Mouse (Mus musculus) liver, embryonic 18 days (tissue): Measurements from ENCODE around the gene Ccnd2. TPM values are rescaled to one million over a fixed set of nuclear protein-coding genes. Genes with fewer than 3 reads are reported as not detected.

Experiments
- polyA plus RNA-seq: library from polyadenylated mRNA; depleted of rRNA; stranded (reverse); fragments of >200 nt; gene quantifications from 2 replicates; pipeline ENCODE4 v1.2.3, GENCODE M21; 2012; rRNA removed

Ccnd2 gene
- polyA plus RNA-seq: 6.7 and 7.1 TPM in 2 replicates

DNA sequence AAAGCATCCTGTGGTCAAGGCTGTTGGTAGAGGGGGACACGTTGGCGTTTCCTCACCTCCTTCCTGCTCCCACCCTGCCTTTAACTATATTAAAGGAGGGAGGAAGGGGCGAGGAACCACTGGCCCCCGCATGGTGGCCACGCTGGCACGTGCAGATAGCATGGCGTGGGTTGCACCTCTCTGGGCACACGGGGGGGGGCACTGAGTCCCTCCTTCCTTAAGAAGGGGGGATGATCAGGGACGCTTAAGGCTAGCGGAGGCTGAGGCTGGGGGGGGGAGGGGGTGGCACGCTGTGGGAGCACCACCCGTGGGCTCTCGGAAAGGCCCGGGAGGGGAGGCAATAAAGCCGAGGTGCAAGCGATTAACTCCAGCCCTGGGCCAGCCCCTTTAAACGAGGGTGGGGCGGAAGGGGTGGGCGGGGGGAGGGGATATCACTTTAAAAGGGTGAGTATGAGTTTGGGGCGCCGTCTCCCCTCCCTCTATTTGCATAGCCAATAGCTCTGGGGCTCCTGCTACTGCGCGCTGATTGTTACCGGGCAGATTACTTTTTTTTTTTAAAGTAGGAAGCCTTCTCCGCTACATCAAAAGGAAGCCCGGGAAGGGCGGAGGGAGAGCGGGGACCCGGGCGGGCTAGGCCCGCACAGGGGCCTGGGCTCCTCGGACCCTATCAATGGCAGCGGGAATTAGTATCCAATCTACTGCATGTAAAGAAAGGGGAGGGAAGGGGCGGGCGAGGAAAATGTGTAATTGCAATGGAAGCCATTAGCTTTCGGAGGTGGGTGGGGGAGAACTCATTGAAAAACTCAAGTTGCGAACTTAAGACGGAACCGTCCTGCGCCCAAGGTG, at the start of gene Ccnd2:
Gene Ccnd2 (minus strand): TSS at position 88 of the 846 bp plus-strand sequence.

DNA sequence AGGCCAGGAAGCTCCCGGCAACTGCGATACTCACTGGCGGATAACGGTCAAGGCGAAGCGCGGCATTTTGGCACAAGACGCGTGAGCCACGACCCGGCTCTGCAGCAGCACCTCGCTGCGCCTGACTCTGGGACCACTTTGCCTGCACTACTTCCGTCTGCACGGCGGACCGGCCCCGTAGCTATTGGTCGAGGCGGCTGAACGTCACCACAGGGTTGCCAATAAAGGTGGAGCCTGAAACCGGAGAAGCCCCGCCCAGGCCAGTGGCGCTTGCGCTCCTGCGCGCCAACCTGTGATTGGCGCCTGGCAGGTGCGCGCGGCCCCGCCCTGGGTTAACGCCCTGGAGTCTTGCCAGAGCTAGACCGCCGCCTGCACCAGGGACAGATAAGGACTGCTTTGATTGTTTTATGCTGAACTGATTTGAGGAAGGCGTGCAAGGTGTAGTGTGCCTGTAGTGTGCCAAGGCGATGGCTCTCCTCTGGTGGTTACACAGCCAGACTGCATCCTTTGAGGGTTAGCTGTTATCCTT, 42.5 kb downstream of the Ccnd2 start, which contains the start of gene Tigar:
Gene Tigar (minus strand): TSS at position 156 of the 529 bp plus-strand sequence.

Other genes with a start within 250 kb of the Ccnd2 start
- 0.05 TPM in 1 of 2 replicates, not detected in the other for gene Dyrk4, start 230.4 kb downstream of the Ccnd2 start, polyA plus RNA-seq
- 17.6 and 18.1 TPM in 2 replicates for gene Rad51ap1, start 212.6 kb downstream of the Ccnd2 start, polyA plus RNA-seq
- gene D6Wsu163e, start 212.2 kb downstream of the Ccnd2 start, polyA plus RNA-seq: 6.0 and 6.5 TPM in 2 replicates
- not detected in 2 replicates for gene Fgf6, start 136.6 kb downstream of the Ccnd2 start, polyA plus RNA-seq
- 0.06 and 0.08 TPM in 2 replicates for gene Fgf23, start 79.3 kb downstream of the Ccnd2 start, polyA plus RNA-seq
- 1.3 and 1.4 TPM in 2 replicates for gene Tigar, start 42.6 kb downstream of the Ccnd2 start, polyA plus RNA-seq